Mouse (Mus musculus): ENCODE data around the gene Plac9a.
A peak's percentile ranks its signal among the peaks of the same experiment; 100 is the strongest.
"Not testable (repeated sequence)": the region's sequence is repeated elsewhere in the genome, so short reads cannot be mapped to it uniquely, and the experiment has no call there.

The Plac9a gene

GRCm38 (mm10) chr14:25903000-25903399 lies at the start of gene Plac9a:
Plac9a (minus strand) TSS chr14:25903100.
- DNase-seq: not testable (repeated sequence)

DNA sequence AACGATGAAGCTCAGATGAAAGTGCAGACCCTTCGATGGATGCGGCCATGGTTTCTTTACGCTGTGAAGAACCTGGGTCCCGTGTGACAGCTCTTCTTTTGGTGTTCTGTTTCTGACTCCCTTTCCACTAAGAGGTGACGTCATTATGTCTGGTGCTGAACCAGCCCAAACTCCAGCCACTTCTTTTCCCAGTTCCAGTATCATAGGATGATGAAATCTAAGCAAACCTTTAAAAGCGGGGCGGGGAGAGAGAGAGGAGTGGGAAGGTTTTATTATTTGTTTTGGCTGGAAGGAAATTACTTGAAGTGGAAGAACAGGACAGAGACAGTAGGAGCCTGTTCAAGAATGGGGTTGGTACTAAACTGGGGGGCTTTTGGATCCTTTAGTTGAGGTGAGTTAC lies 35.1 kb upstream of the Plac9a start, which contains the start of gene Cphx1:
Cphx1 (plus strand) TSS at position 301 of the 400 bp plus-strand sequence.
- not testable (repeated sequence) for DNase-seq

DNA sequence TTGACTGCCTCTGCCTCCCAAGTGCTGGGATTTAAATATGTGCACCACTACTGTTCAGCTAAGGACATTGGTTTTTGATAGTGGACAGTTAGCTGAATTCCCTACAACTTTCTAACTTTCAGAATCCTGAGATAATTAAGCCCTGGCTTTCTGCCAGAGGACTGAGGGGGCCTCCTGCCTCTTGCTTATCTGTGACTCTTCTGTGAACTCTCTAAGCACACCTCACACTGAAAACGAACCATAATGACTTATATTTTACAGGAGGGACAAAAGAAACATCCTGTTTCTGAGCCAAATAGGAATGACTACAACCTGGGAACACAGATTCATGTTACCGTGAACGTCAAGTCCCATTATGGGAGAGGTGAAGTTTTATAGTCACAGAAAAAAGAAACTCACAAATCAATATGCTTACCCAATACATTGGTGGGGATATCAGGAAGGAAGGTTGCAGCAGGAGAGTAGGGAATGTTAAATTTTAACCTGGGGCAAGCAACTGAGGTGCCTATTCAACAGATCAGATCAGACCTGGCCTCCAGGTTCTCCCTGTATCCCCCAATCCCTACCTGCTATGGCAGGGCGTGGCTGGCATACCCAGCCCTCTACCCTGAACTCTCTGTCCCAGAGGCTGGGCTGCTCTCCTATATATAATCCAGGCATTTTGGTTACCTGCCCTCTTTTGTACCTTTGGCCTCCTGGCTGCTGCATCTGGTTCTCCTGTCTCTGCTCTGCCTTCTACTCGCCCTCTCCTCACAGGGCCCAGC lies 34.1 kb upstream of the Plac9a start:
- DNase-seq: not testable (repeated sequence)

DNA sequence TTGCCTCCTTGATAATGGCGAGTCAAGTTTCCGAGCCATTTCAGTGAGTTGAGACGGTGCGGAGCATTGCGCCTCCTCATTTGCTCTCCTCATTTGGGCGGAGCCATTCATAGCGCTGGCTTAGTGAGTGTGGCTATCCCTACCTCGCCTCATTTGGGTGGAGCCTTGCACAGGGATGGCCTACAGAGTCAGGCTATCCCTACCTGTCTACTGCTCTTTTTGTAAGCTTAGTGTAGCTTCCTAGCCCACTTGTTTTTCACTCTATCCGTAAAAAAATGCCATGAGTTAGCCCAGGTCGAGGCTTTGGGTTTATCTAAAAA lies 24.6 kb upstream of the Plac9a start, which contains the start of gene Tmem254a:
Tmem254a (minus strand) TSS at position 111 of the 320 bp plus-strand sequence.
- DNase-seq: not testable (repeated sequence)

- DNase-seq: not testable (repeated sequence)
These were observed 24.1 kb upstream of the Plac9a start for GRCm38 (mm10) chr14:25926814-25927561.

GRCm38 (mm10) chr14:25918427-25919170 lies 15.7 kb upstream of the Plac9a start:
- DNase-seq: not testable (repeated sequence)

DNA sequence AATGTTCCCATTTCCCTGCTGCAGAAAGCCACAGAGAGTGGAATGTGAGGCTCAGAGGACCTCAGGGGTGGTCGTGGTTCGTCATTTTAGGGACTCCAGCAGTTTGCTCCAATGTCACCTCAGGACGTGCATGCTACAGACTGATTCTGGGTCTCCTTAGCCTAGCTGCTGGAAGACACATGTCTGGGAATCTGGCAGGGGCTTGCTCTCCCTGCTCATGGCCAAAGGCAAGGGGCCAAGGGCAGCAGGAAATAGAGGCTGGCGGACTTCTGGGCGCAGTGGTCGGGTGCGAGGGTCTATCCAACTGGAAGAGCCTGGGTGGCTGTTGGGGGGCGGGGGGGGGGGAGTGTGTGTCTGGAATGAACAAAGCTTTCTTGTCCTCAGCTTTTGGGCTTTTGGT lies 6.1 kb upstream of the Plac9a start:
- not testable (repeated sequence) for DNase-seq

DNA sequence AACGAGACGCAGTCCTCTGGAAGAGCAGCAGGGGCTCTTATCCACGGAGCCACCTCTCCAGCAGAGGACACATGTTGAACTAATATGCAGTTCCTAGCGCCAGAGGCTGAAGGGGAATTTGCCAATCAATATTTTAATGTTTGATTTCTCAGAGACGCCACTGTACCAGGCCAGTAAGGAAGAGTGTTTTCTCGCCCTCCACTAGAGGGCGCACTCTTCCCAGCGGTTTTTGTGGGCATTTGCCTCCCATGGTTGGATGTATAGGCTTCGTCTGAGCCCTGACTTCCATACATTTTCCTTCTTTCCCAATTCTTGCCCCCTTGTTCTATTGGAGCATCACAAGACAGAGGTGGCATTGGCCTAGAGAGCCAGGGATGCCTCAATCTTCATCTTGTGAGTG lies 4.4 kb upstream of the Plac9a start:
- DNase-seq: not testable (repeated sequence)

GRCm38 (mm10) chr14:25905243-25905642 lies 2.3 kb upstream of the Plac9a start:
- DNase-seq: not testable (repeated sequence)

DNA sequence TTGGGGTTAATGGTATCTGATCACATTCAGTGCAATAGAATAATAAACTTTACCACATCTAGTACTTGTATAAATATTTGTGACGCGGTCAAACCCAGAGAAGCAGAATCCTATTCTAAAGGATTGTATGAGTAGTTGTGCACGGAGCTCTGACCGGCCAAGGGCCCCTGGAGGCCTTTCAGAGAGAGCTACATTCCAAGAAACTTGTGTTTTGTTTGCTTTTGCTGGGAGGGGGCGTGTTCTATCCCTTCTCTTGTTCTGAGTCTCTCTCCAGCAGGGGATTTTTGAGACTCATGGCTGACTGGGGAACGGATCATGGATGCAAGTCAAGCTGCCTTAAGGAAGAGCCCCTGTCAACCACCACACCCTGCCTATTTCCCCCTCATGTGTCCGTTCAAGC lies 7.2 kb downstream of the Plac9a start:
- DNase-seq: not testable (repeated sequence)

- DNase-seq: not testable (repeated sequence)
These were observed 8.3 kb downstream of the Plac9a start for GRCm38 (mm10) chr14:25894566-25894965.

- not testable (repeated sequence) for DNase-seq
These were observed 17.0 kb downstream of the Plac9a start for GRCm38 (mm10) chr14:25885886-25886285.

DNA sequence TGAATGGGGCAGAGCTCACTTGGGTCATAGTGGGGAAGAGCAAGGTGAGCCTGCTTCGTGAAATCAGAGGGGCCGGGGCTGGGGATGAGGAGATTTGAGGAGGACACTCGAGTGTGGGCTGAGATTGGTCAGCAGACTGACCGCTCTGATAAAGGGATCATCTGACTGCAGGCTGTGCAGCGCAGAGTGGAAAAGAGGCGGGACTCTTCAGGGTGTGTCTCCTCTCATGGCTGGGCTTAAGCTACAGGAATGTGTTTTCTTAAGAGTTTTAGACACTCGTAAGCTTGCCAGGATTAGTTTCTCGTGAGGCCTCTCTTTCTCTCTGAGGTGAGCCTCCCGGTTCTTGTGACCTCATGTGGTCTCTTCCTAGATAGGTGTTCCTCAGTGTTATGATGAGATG lies 21.1 kb downstream of the Plac9a start:
- not testable (repeated sequence) for DNase-seq

- DNase-seq: not testable (repeated sequence)
These were observed 26.3 kb downstream of the Plac9a start for GRCm38 (mm10) chr14:25876640-25877039.

- peak; percentile 71 for DNase-seq
These were observed 30.2 kb downstream of the Plac9a start for GRCm38 (mm10) chr14:25872461-25873415.

DNA sequence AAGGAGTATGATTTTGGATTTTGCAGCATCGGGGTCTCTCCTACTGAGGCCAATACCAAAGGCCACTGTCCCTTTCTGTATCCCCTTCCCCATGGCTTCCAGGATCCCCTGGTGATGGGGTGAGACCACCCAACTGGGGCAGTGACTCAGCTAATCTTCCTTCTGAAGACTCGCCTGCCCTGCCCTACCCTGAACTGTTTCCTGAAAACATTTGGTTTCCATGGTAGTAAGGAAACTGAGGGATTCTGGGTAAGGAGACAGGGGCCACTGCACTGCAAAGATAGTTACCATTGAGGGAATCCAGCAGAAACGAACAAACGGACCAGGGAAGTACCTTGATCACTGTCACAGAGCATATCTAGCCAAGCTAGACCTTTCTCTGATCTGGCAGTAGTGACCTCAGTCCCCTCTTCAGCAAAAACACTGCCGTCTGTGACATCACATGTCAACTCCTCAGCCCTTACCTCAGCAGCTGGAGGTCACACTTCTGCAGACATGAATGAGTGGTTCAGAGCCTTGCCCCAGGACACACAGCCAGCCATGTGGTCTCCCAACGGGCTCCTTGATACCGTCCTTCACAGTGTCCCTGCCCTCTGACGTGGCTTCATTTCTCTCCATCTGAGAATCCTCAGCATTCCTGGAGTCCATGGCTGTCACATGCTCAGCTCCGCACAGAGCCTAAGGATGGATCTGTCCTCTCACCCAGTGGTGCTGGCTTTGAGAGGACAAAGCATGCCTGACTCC lies 33.6 kb downstream of the Plac9a start:
- no peak for DNase-seq

- no peak for DNase-seq
These were observed 34.2 kb downstream of the Plac9a start for GRCm38 (mm10) chr14:25868706-25869105.

DNA sequence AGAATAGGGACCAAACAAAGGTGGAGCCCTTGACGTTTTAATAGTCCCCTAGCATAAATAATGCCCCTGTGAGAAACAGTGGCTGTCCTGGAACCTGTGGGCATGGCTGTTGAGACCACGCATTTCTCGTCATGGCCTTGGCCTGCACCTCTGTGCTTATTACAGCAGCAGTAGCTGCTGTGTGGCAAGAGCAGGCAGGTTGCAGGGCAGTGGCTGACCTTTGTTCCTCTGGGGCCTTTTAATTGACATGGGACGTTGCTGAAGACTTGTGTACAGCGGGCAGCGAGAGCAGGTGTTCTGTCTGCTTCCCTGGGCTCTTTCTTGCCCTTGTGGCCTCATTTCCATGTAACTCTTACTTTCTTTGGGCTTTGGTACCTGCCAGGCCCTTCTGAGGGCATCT lies 35.1 kb downstream of the Plac9a start:
- no peak for DNase-seq

- no peak for DNase-seq
These were observed 36.1 kb downstream of the Plac9a start for GRCm38 (mm10) chr14:25866832-25867231.

- no peak for DNase-seq
These were observed 36.5 kb downstream of the Plac9a start for GRCm38 (mm10) chr14:25866384-25866783.

DNA sequence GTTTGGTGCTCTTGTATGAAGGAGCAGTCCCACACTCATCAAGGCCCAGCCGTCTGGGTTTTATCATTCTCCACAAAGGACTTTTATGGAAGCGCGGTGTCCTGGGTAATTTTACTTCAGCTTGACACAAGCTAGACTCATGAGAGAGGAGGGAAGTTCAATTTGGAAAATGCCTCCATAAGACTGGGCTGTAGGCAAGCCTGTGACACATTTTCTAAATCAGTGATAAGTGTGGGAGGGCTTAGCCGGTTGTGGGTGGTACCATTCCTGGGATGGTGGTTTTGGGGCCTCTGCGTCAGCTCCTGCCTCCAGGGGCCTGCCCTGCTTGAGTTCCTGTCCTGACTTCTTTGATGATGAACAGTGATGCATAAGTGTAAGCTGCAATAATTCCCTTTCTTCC lies 37.6 kb downstream of the Plac9a start:
- no peak for DNase-seq

All from cerebellum, adult 9-10 months (tissue).